Mouse (Mus musculus) stomach, postnatal 0 days (tissue): ENCODE data around the gene Ifnl3.

ENCODE experiments used
- CTCF ChIP-seq: IDR thresholded peaks from 2 replicates; pipeline ENCODE4 v1.5.1; 2016; ENCODE audit warnings: antibody characterized with exemption, low read depth, mild to moderate bottlenecking, moderate library complexity
- EP300 ChIP-seq: optimal IDR thresholded peaks from 2 replicates; pipeline ENCODE3; 2016; ENCODE audit warnings: antibody characterized with exemption

DNA sequence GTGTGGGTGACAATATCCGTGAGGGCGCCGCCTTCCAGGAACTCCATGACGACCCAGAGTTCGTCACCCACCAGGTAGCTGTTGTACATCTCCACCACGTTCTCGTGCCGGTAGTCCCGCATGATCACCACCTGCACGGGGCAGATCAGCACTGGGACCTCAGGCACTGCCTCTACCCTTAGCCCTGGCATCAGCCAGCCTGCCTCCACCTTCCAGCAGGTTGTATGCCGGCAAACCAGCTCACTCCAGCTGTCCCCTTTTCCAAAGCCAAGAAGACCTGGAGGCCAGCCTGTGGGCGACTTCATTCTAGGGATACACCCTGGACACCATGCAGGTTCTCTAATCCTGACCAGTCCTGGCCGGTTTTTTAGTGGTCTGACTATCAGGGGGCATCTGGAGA lies 40.3 kb downstream of the Ifnl3 start:
- TF ChIP-seq CTCF: no peak
- TF ChIP-seq EP300: no peak
